Mouse (Mus musculus) lung, embryonic 16.5 days (tissue): ENCODE data around the gene Park7. TPM values are rescaled to one million over a fixed set of nuclear protein-coding genes. Genes with fewer than 3 reads are reported as not detected.
"Not testable (repeated sequence)": the region's sequence is repeated elsewhere in the genome, so short reads cannot be mapped to it uniquely, and the experiment has no call there.

Experiments
- ATAC-seq: fragments of 200-750 bp; cut with Nextera tagmentation; 2 replicates; pipeline ENCODE4 v1.8.0; 2017; ENCODE audit warnings: low read depth, mild to moderate bottlenecking, moderate library complexity
- H3K27ac ChIP-seq: fragments of 300-500 bp; sonication (generic); 2 replicates; pipeline ENCODE4 v1.5.1; 2014; ENCODE audit warnings: mild to moderate bottlenecking, control low read depth, low read length
- H3K27me3 ChIP-seq: fragments of 300-500 bp; sonication (generic); 2 replicates; pipeline ENCODE4 v1.6.1; 2014; ENCODE audit warnings: low read depth, low read length, mixed read lengths; ENCODE audit not compliant: control insufficient read depth, insufficient read depth
- H3K36me3 ChIP-seq: fragments of 300-500 bp; sonication (generic); 2 replicates; pipeline ENCODE4 v1.6.1; 2014; ENCODE audit warnings: low read length; ENCODE audit not compliant: control insufficient read depth, insufficient read depth
- H3K4me1 ChIP-seq: fragments of 300-500 bp; sonication (generic); replicated peaks from 2 replicates; pipeline ENCODE4 v1.6.1; 2014; ENCODE audit warnings: low read length, mixed read lengths; ENCODE audit not compliant: control insufficient read depth, insufficient read depth
- H3K4me2 ChIP-seq: fragments of 300-500 bp; sonication (generic); 2 replicates; pipeline ENCODE4 v1.6.1; 2014; ENCODE audit warnings: low read depth, low read length, control low read depth
- H3K4me3 ChIP-seq: fragments of 300-500 bp; sonication (generic); 2 replicates; pipeline ENCODE4 v1.5.1; 2014; ENCODE audit warnings: mild to moderate bottlenecking, low read length, control low read depth
- H3K9ac ChIP-seq: fragments of 300-500 bp; sonication (generic); 2 replicates; pipeline ENCODE4 v1.6.1; 2014; ENCODE audit warnings: low read length, control low read depth
- H3K9me3 ChIP-seq: fragments of 300-500 bp; sonication (generic); 2 replicates; pipeline ENCODE4 v1.6.1; 2016; ENCODE audit warnings: low read length; ENCODE audit not compliant: control insufficient read depth
- WGBS: fragments of 180-500 bp; shearing (Covaris S2); extraction: QIAGEN DNeasy Blood & Tissue Kit; methylation state at CpG from one replicate; pipeline ENCODE4 v1.1.7; 2014; 5-methylcytosine and 5-hydroxymethylcytosine counted together
- polyA plus RNA-seq: library from polyadenylated mRNA; unstranded; fragments of >200 nt; fragmentation: Nextera tagmentation; extraction: Ambion mirVana; gene quantifications from 2 replicates; pipeline ENCODE4 v1.2.1, GENCODE M21; 2015

The Park7 gene
- polyA plus RNA-seq, 1 experiment from 2014 or later: 403 TPM

DNA sequence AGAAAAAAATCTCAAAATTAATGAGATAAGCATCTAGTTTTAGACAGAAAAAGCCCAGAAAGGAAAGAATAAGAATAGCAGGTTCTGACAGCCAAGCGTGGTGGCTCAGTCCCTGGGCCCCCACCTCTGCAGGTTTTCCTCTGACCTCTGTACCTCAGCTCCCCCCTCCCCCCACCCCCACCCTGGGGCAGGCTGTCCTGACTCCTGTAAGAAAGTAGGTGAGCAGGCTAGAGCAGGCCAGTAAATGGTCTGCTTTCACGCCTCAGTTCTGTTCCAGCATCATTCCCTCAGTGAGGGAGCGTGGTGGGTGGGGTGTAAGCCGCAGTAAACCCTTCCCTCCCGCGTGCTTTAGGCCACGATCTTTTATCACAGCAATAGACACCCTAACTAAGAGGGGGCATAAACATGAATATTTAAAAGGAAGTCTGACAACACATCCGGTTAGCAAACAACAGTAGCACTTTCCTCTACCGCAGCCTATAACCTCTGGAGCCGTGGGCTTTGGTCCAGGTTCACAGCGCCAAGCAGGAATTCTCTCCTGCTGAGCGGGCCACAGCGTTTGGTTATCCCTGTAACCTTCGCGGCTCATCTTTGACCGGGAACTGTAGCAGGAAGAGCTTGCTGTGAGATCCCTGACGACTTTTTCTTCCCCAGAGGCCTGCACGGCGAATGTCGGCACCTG, 24.8 kb downstream of the Park7 start:
- Histone ChIP-seq H3K9ac (no peak overlapping the region), H3K36me3 (no peaks in the 10 kb centered on the region), H3K27ac (no peak overlapping the region), H3K9me3 (no peaks in the 10 kb centered on the region), H3K27me3 (no peaks in the 10 kb centered on the region), H3K4me3 (peak overlapping the region; percentile 20), H3K4me2 (peak overlapping the region; percentile 47), H3K4me1 (peaks cover 20% of the 10 kb centered on the region)
- peak; percentile 38; the same call in 1 of the 2 replicates for ATAC-seq
- 27% methylated on average over 20 of the region's 20 CpGs for WGBS

DNA sequence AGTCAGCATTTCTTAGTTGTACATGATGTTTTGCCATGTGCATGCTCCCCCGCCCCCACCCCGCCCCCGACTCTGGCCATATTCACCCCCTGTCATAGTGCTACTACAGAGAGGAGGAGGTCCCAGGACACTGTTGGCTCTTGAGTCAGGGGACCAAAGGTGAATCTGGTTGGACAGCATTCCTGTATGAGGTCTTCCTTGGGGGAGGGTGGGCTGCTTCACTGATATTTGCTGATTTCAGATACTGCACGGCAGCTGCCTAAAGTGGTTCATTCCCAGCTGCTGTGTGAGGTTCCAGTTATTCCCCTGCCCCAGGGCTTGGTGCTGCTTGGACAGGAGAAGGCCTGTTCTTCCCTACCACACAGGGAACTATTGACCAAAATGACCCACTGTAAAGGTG, 25.7 kb downstream of the Park7 start:
- H3K4me3 ChIP-seq: no peak overlapping the region
- no peaks in the 10 kb centered on the region for H3K36me3 ChIP-seq
- H3K4me2 ChIP-seq: no peak overlapping the region
- no peaks in the 10 kb centered on the region for H3K27me3 ChIP-seq
- H3K9me3 ChIP-seq: no peaks in the 10 kb centered on the region
- peaks cover 20% of the 10 kb centered on the region for H3K4me1 ChIP-seq
- 59% methylated on average over 4 of the region's 4 CpGs for WGBS
- no peak overlapping the region for H3K27ac ChIP-seq
- no peak overlapping the region for H3K9ac ChIP-seq
- ATAC-seq: no peak

DNA sequence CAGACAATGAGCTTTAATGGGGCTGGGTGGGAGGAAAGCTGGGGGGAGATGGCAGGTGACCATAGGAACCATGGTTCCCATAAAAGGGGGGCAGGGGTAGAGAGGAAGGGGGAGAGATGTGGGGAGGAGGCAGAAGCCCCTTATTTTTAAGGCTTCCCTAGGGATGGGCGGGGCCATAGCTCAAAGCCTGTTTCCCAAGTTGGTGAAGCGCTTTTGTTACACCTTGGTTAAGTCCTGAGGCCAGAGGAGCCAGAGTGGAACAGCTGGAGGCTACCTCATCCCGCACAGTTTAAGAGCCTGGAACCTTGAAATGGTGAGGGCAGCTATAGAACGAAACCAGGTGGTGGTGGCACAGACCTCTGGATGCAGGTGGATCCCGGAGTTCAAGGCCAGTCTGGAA, 26.3 kb downstream of the Park7 start:
- Histone ChIP-seq H3K27ac (no peak overlapping the region), H3K36me3 (no peaks in the 10 kb centered on the region), H3K4me2 (no peak overlapping the region), H3K9ac (no peak overlapping the region), H3K9me3 (no peaks in the 10 kb centered on the region), H3K4me1 (peaks cover 20% of the 10 kb centered on the region), H3K4me3 (no peak overlapping the region), H3K27me3 (no peaks in the 10 kb centered on the region)
- WGBS: 65% methylated on average over 5 of the region's 5 CpGs
- no peak for ATAC-seq

- H3K36me3 ChIP-seq: no peaks in the 10 kb centered on the region
- ATAC-seq: no peak
- no peak overlapping the region for H3K4me2 ChIP-seq
- 80% methylated on average over 5 of the region's 5 CpGs for WGBS
- no peak overlapping the region for H3K27ac ChIP-seq
- H3K9me3 ChIP-seq: peaks cover 25% of the 10 kb centered on the region
- H3K4me3 ChIP-seq: no peak overlapping the region
- H3K9ac ChIP-seq: no peak overlapping the region
- H3K4me1 ChIP-seq: no peaks in the 10 kb centered on the region
- no peaks in the 10 kb centered on the region for H3K27me3 ChIP-seq
Measured at GRCm38 (mm10) chr4:150882632-150883031, 31.6 kb downstream of the Park7 start.

GRCm38 (mm10) chr4:150880364-150880763, 33.9 kb downstream of the Park7 start:
- no peak overlapping the region for H3K27ac ChIP-seq
- no peak for ATAC-seq
- no peak overlapping the region for H3K9ac ChIP-seq
- no peak overlapping the region for H3K4me2 ChIP-seq
- H3K27me3 ChIP-seq: no peaks in the 10 kb centered on the region
- no peak overlapping the region for H3K4me3 ChIP-seq
- H3K9me3 ChIP-seq: peaks cover 25% of the 10 kb centered on the region
- 84% methylated on average over 5 of the region's 5 CpGs for WGBS
- no peaks in the 10 kb centered on the region for H3K4me1 ChIP-seq
- H3K36me3 ChIP-seq: no peaks in the 10 kb centered on the region

- Histone ChIP-seq H3K4me1 (no peaks in the 10 kb centered on the region), H3K4me3 (no peak overlapping the region), H3K9me3 (peaks cover 25% of the 10 kb centered on the region), H3K27ac (no peak overlapping the region), H3K9ac (no peak overlapping the region), H3K27me3 (no peaks in the 10 kb centered on the region), H3K36me3 (no peaks in the 10 kb centered on the region), H3K4me2 (no peak overlapping the region)
- ATAC-seq: no peak
- 92% methylated on average over 22 of the region's 22 CpGs for WGBS
Measured at GRCm38 (mm10) chr4:150879631-150880030, 34.6 kb downstream of the Park7 start.

DNA sequence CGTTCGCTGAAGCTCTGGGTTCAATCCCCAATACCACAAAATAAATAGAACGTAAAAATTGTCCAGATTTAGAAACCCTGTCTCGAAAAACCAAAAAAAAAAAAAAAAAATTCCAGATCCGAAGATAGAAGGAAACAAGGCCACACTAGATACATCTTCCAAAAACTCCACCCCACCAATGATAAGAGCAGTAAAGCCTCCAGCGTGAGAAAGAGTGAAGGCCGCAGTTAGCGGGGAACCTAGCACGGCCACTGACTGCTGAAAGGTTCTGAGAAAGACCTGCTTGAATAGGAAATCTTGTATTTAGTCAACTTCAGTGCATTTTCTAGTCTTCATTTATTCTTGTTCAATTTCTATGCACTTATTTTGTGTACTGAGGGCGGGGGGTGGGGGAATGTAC, 38.8 kb downstream of the Park7 start:
- no peaks in the 10 kb centered on the region for H3K27me3 ChIP-seq
- H3K4me3 ChIP-seq: no peak overlapping the region
- H3K4me2 ChIP-seq: no peak overlapping the region
- H3K36me3 ChIP-seq: no peaks in the 10 kb centered on the region
- WGBS: 74% methylated on average over 10 of the region's 10 CpGs
- peaks cover 20% of the 10 kb centered on the region for H3K4me1 ChIP-seq
- no peak for ATAC-seq
- peaks cover 23% of the 10 kb centered on the region for H3K9me3 ChIP-seq
- H3K27ac ChIP-seq: no peak overlapping the region
- no peak overlapping the region for H3K9ac ChIP-seq

GRCm38 (mm10) chr4:150874416-150874815, 39.8 kb downstream of the Park7 start:
- not testable (repeated sequence) for H3K27me3 ChIP-seq, ATAC-seq, H3K36me3 ChIP-seq, H3K4me2 ChIP-seq, H3K27ac ChIP-seq, H3K9ac ChIP-seq, H3K4me3 ChIP-seq
- Histone ChIP-seq H3K9me3 (peaks cover 14% of the 10 kb centered on the region), H3K4me1 (peaks cover 29% of the 10 kb centered on the region)
- WGBS: 63% methylated on average over 4 of the region's 4 CpGs

DNA sequence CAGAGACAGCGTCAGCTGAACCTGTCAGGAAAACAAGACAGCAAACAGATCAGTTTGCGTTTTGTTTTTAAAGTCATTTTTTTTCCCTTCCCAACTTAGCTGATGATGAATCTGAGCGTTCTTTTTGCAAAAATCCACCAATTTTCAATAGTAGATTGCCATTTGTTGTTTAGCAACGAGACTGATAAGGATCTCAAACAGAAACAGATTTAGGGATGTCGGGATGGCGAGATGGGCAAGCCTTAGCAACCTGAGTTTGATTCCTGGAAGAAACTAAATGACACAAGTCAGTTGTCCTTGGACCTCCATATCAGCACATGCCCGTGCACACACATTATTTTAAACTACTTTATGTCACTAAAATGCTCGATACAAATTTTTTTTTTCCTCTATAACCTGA, 41.6 kb downstream of the Park7 start:
- H3K4me1 ChIP-seq: peaks cover 40% of the 10 kb centered on the region
- no peaks in the 10 kb centered on the region for H3K9me3 ChIP-seq
- peak overlapping the region; percentile 49; the same call in 1 of the 2 replicates for H3K9ac ChIP-seq
- peak overlapping the region; percentile 84 for H3K27ac ChIP-seq
- H3K27me3 ChIP-seq: no peaks in the 10 kb centered on the region
- no peak overlapping the region for H3K4me3 ChIP-seq
- peaks cover 3% of the 10 kb centered on the region for H3K36me3 ChIP-seq
- WGBS: 60% methylated on average over 8 of the region's 8 CpGs
- ATAC-seq: no peak
- no peak overlapping the region for H3K4me2 ChIP-seq
